Mouse (Mus musculus) limb, embryonic 14.5 days (tissue): Measurements from ENCODE around the gene Rhof. TPM values are rescaled to one million over a fixed set of nuclear protein-coding genes. Genes with fewer than 3 reads are reported as not detected.

ENCODE experiments used
- ATAC-seq: fragments of 200-750 bp; cut with Nextera tagmentation; 2 replicates; pipeline ENCODE4 v1.8.0; 2017; ENCODE audit warnings: low read depth, moderate number of reproducible peaks, moderate TSS enrichment; ENCODE audit not compliant: low FRiP score
- DNase-seq: peaks from one replicate; pipeline ENCODE4 v3.0.0-alpha.2; 2015; ENCODE audit warnings: low spot score
- H3K27ac ChIP-seq: fragments of 300-500 bp; sonication (generic); replicated peaks from 2 replicates; pipeline ENCODE4 v1.5.1; 2014; ENCODE audit warnings: low read depth, mild to moderate bottlenecking, low read length, moderate library complexity, mixed read lengths
- H3K27me3 ChIP-seq: fragments of 300-500 bp; sonication (generic); 2 replicates; pipeline ENCODE4 v1.6.1; 2014; ENCODE audit warnings: low read length, mixed read lengths; ENCODE audit not compliant: control insufficient read depth, insufficient read depth
- H3K36me3 ChIP-seq: fragments of 300-500 bp; sonication (generic); 2 replicates; pipeline ENCODE4 v1.6.1; 2014; ENCODE audit warnings: mild to moderate bottlenecking, low read length, moderate library complexity, mixed read lengths; ENCODE audit not compliant: control insufficient read depth, insufficient read depth
- H3K4me1 ChIP-seq: fragments of 300-500 bp; sonication (generic); 2 replicates; pipeline ENCODE4 v1.6.1; 2014; ENCODE audit warnings: antibody characterized with exemption, low read length, mixed read lengths; ENCODE audit not compliant: control insufficient read depth, insufficient read depth
- H3K4me2 ChIP-seq: fragments of 300-500 bp; sonication (generic); replicated peaks from 2 replicates; pipeline ENCODE4 v1.6.1; 2014; ENCODE audit warnings: low read depth, mild to moderate bottlenecking, low read length, moderate library complexity; ENCODE audit not compliant: severe bottlenecking
- H3K4me3 ChIP-seq: fragments of 300-500 bp; sonication (generic); replicated peaks from 2 replicates; pipeline ENCODE4 v1.5.1; 2014; ENCODE audit warnings: low read length
- H3K9ac ChIP-seq: fragments of 300-500 bp; sonication (generic); 2 replicates; pipeline ENCODE4 v1.6.1; 2014; ENCODE audit warnings: mild to moderate bottlenecking, low read depth, low read length, moderate library complexity; ENCODE audit not compliant: severe bottlenecking
- H3K9me3 ChIP-seq: fragments of 300-500 bp; sonication (generic); 2 replicates; pipeline ENCODE4 v1.6.1; 2016; ENCODE audit warnings: low read length; ENCODE audit not compliant: control insufficient read depth
- POLR2A ChIP-seq: fragments of 200-500 bp; IDR thresholded peaks from 2 replicates; pipeline ENCODE4 v1.8.0; 2012; ENCODE audit warnings: inconsistent platforms, mild to moderate bottlenecking, moderate library complexity, borderline replicate concordance; ENCODE audit not compliant: insufficient read depth, insufficient read length; ENCODE audit errors: extremely low read depth
- WGBS: fragments of 180-500 bp; shearing (Covaris S2); extraction: QIAGEN DNeasy Blood & Tissue Kit; methylation state at CpG from one replicate; pipeline ENCODE4 v1.1.7; 2014; 5-methylcytosine and 5-hydroxymethylcytosine counted together
- polyA plus RNA-seq, 2 experiments: library from polyadenylated mRNA; depleted of rRNA in 1 of 2; stranded (reverse) in 1 of 2; unstranded in 1 of 2; fragments of >200 nt; fragmentation: Nextera tagmentation in 1 of 2; extraction: Ambion mirVana in 1 of 2; gene quantifications; 2 replicates each; pipeline versions ENCODE4 v1.2.1 to v1.2.3; 2012 to 2014

The Rhof gene
- polyA plus RNA-seq, 2 experiments, result 3.9 to 5.8 TPM

GRCm38 (mm10) chr5:123118826-123119225, 13.7 kb downstream of the Rhof start:
- no peak overlapping the region for H3K4me2 ChIP-seq
- H3K4me1 ChIP-seq, result no peaks in the 10 kb centered on the region
- no peaks in the 10 kb centered on the region for H3K9me3 ChIP-seq
- ATAC-seq, result no peak
- H3K27ac ChIP-seq, result no peak overlapping the region
- 80% methylated on average over 10 of the region's 10 CpGs for WGBS
- H3K27me3 ChIP-seq, result no peaks in the 10 kb centered on the region
- H3K9ac ChIP-seq, result no peak overlapping the region
- peaks cover 4% of the 10 kb centered on the region; the same call in 1 of the 2 replicates for H3K36me3 ChIP-seq
- no peak overlapping the region for H3K4me3 ChIP-seq
- TF ChIP-seq POLR2A, result no peak
- DNase-seq, result no peak

GRCm38 (mm10) chr5:123117773-123118172, 14.7 kb downstream of the Rhof start:
- Histone ChIP-seq H3K36me3 (peaks cover 4% of the 10 kb centered on the region; the same call in 1 of the 2 replicates), H3K9ac (no peak overlapping the region), H3K4me2 (no peak overlapping the region), H3K4me3 (no peak overlapping the region), H3K4me1 (no peaks in the 10 kb centered on the region), H3K27ac (no peak overlapping the region), H3K27me3 (no peaks in the 10 kb centered on the region), H3K9me3 (no peaks in the 10 kb centered on the region)
- WGBS, result 80% methylated on average over 8 of the region's 8 CpGs
- no peak for DNase-seq
- TF ChIP-seq POLR2A, result no peak
- ATAC-seq, result no peak

GRCm38 (mm10) chr5:123117257-123117656, 15.2 kb downstream of the Rhof start:
- Histone ChIP-seq H3K27ac (no peak overlapping the region), H3K9ac (no peak overlapping the region), H3K4me2 (no peak overlapping the region), H3K36me3 (0 out of 2 replicates have a peak, but pooled peaks cover 4% of the 10 kb centered on the region), H3K4me3 (no peak overlapping the region), H3K27me3 (no peaks in the 10 kb centered on the region), H3K9me3 (no peaks in the 10 kb centered on the region), H3K4me1 (no peaks in the 10 kb centered on the region)
- peak; percentile 42; the same call in 1 of the 2 replicates for ATAC-seq
- TF ChIP-seq POLR2A, result no peak
- WGBS, result 18% methylated on average over 10 of the region's 10 CpGs
- peak; percentile 67 for DNase-seq

- no peak overlapping the region for H3K4me2 ChIP-seq
- no peak overlapping the region for H3K27ac ChIP-seq
- H3K4me1 ChIP-seq, result no peaks in the 10 kb centered on the region
- no peak overlapping the region for H3K9ac ChIP-seq
- no peaks in the 10 kb centered on the region for H3K9me3 ChIP-seq
- no peak for ATAC-seq
- no peak overlapping the region for H3K4me3 ChIP-seq
- no peak for TF ChIP-seq POLR2A
- H3K27me3 ChIP-seq, result no peaks in the 10 kb centered on the region
- 71% methylated on average over 8 of the region's 8 CpGs for WGBS
- DNase-seq, result no peak
- H3K36me3 ChIP-seq, result 0 out of 2 replicates have a peak, but pooled peaks cover 4% of the 10 kb centered on the region
Observed at GRCm38 (mm10) chr5:123116080-123116479, 16.4 kb downstream of the Rhof start.

GRCm38 (mm10) chr5:123114924-123115323, 17.6 kb downstream of the Rhof start:
- peaks cover 7% of the 10 kb centered on the region for H3K4me1 ChIP-seq
- ATAC-seq (no peak), DNase-seq (no peak)
- TF ChIP-seq POLR2A, result no peak
- H3K9ac ChIP-seq, result no peak overlapping the region
- H3K27me3 ChIP-seq, result no peaks in the 10 kb centered on the region
- no peak overlapping the region for H3K27ac ChIP-seq
- no peak overlapping the region for H3K4me3 ChIP-seq
- H3K9me3 ChIP-seq, result no peaks in the 10 kb centered on the region
- 0 out of 2 replicates have a peak, but pooled peaks cover under 1% of the 10 kb centered on the region for H3K36me3 ChIP-seq
- H3K4me2 ChIP-seq, result no peak overlapping the region
- WGBS, result 48% methylated on average over 7 of the region's 7 CpGs

GRCm38 (mm10) chr5:123114109-123114508, 18.4 kb downstream of the Rhof start:
- Histone ChIP-seq H3K9ac (no peak overlapping the region), H3K9me3 (no peaks in the 10 kb centered on the region), H3K4me1 (peaks cover 14% of the 10 kb centered on the region), H3K4me2 (no peak overlapping the region), H3K4me3 (no peak overlapping the region), H3K27ac (no peak overlapping the region), H3K27me3 (no peaks in the 10 kb centered on the region), H3K36me3 (no peaks in the 10 kb centered on the region)
- ATAC-seq (no peak), DNase-seq (no peak)
- 55% methylated on average over 11 of the region's 11 CpGs for WGBS
- no peak for TF ChIP-seq POLR2A
